Mouse (Mus musculus) ES-E14 (cell line): ENCODE data around the gene Dhx38.

Experiments used
- HCFC1 ChIP-seq: IDR thresholded peaks from 2 replicates; pipeline ENCODE4 v1.6.1; 2012; ENCODE audit warnings: low read length, inconsistent platforms, borderline replicate concordance; ENCODE audit not compliant: insufficient read depth
- ZC3H11A ChIP-seq: IDR thresholded peaks from 2 replicates; pipeline ENCODE4 v1.6.1; 2012; ENCODE audit warnings: low read depth, mild to moderate bottlenecking, inconsistent platforms, low read length, borderline replicate concordance
- ZNF384 ChIP-seq: IDR thresholded peaks from 2 replicates; pipeline ENCODE4 v1.6.1; 2012; ENCODE audit warnings: low read depth, low read length, inconsistent platforms

DNA sequence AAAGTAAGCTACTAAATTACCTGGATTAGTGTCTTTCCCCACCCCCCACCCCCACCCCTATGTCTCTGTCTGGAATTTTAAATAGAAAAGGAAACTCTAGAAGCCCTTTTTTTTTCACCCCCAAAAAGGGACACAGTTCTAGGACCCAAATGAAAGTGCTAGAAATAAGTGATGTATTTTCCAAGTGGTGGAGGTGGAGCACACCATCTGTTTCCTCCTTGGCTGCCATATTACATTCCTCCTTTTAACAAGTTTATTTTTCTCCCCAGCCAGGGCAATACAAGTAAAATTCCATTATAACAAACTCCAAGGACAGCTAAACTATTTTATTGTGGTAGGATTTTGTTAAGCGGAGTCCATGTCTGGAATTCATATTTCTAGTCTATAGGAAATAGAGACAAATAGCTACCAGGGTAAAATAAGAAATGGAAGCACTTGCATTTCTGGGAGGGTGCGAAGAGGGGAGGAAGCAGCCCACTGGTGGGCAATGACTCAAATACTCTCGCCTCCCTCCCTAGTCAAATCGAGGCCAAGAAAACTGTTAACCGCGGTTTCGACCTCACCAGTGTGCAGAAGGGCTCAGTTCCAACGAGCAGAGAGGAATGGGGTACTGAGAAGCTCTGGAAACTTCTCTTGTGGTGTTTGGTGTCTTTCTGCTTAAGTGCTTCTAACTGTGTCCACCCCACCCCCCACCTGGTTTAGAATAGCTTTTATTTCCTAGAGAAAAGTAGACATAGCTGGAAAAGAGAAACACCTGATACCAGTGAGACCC lies 22.7 kb downstream of the Dhx38 start:
- TF ChIP-seq ZNF384 (no peak), ZC3H11A (no peak), HCFC1 (no peak)
